Comparison of ENCODE assay signal across 8 mouse cellular contexts in genomic region chr4:123219720-123220357, GRCm38 (mm10). TPM values are rescaled to one million over a fixed set of nuclear protein-coding genes. Genes with fewer than 3 reads are reported as not detected.
DNase-seq lines count a peak whose midpoint lies in the region; ATAC-seq and TF ChIP-seq lines count a peak whose summit lies in the region.

No protein-coding gene starts in this region.

- DNase-seq in ovary, postnatal 14 days (ENCODE audit: low spot score) = peak; percentile 78
- DNase-seq in ovary, postnatal 10 days (ENCODE audit: low spot score) = no peak
- DNase-seq in gastrocnemius, postnatal 14 days = peak; percentile 69
- peak; percentile 55 for DNase-seq in kidney, adult 2 months
- DNase-seq in midbrain, embryonic 14.5 days = peak; percentile 88
- peak; percentile 66 to 86 for DNase-seq in spleen, postnatal 4 days (ENCODE audit: low spot score in 2 of 2)

- no peaks in the 10 kb centered on the region for H3K27me3 ChIP-seq in kidney, adult 2 months (replicated peaks; ENCODE audit: control insufficient read depth, insufficient read depth, low read length)
- peaks cover 22% of the 10 kb centered on the region; the same call in 1 of the 2 replicates for H3K27me3 ChIP-seq in limb, embryonic 12.5 days
- no peaks in the 10 kb centered on the region for H3K27me3 ChIP-seq in midbrain, embryonic 14.5 days (ENCODE audit: control insufficient read depth, insufficient read depth, low read length)

- no peak overlapping the region for H3K9ac ChIP-seq in limb, embryonic 12.5 days (replicated peaks)
- no peak overlapping the region for H3K9ac ChIP-seq in midbrain, embryonic 14.5 days (replicated peaks; ENCODE audit: low read length)

- no peak for TF ChIP-seq POLR2A in cortical plate, adult 2 months (IDR thresholded peaks at IDR 0.05; ENCODE audit: extremely low read depth, insufficient read depth, low read length)
- no peak for TF ChIP-seq POLR2A in kidney, adult 2 months (IDR thresholded peaks at IDR 0.05; ENCODE audit: low read depth, low read length)

- intact Hi-C loops in gastrocnemius, postnatal 14 days (cut with DNase I; ENCODE audit: low total_unique reads) = loop anchor here (2.0 kb wide), 1 partner anchor 33 kb away; no protein-coding TSS in a partner anchor

- no peak overlapping the region for H3K4me2 ChIP-seq in limb, embryonic 12.5 days
- no peak overlapping the region for H3K4me2 ChIP-seq in midbrain, embryonic 14.5 days (ENCODE audit: low read length)

- no peaks in the 10 kb centered on the region for H3K36me3 ChIP-seq in kidney, adult 2 months (ENCODE audit: control insufficient read depth, insufficient read depth, low read length)
- no peaks in the 10 kb centered on the region for H3K36me3 ChIP-seq in limb, embryonic 12.5 days
- no peaks in the 10 kb centered on the region for H3K36me3 ChIP-seq in midbrain, embryonic 14.5 days (ENCODE audit: control insufficient read depth, insufficient read depth, low read length)

- H3K27ac ChIP-seq in cortical plate, adult 2 months (ENCODE audit: insufficient read depth, low read length) = no peak overlapping the region
- no peak overlapping the region for H3K27ac ChIP-seq in kidney, adult 2 months (ENCODE audit: insufficient read depth, low read depth, low read length)
- H3K27ac ChIP-seq in limb, embryonic 12.5 days = no peak overlapping the region
- no peak overlapping the region for H3K27ac ChIP-seq in midbrain, embryonic 14.5 days (replicated peaks; ENCODE audit: low read depth, low read length)

- 67% methylated on average over 15 of the region's 15 CpGs for WGBS in kidney, adult 2 months
- 73% methylated on average over 15 of the region's 15 CpGs for WGBS in limb, embryonic 12.5 days
- 76% methylated on average over 15 of the region's 15 CpGs for WGBS in midbrain, embryonic 14.5 days

- peak; percentile 97 for TF ChIP-seq CTCF in cortical plate, adult 2 months (IDR thresholded peaks at IDR 0.05; ENCODE audit: extremely low read depth, insufficient read depth, low read length)
- TF ChIP-seq CTCF in kidney, adult 2 months (conservative IDR thresholded peaks at IDR 0.05; ENCODE audit: insufficient read depth, insufficient read length, low read depth, low read length) = peak; percentile 98

- no peaks in the 10 kb centered on the region for H3K4me1 ChIP-seq in cortical plate, adult 2 months (ENCODE audit: control insufficient read depth, insufficient read depth, low read length)
- no peaks in the 10 kb centered on the region for H3K4me1 ChIP-seq in kidney, adult 2 months (ENCODE audit: control insufficient read depth, insufficient read depth, low read length)
- no peaks in the 10 kb centered on the region for H3K4me1 ChIP-seq in limb, embryonic 12.5 days (replicated peaks)
- 0 out of 2 replicates have a peak, but pooled peaks cover 8% of the 10 kb centered on the region for H3K4me1 ChIP-seq in midbrain, embryonic 14.5 days (ENCODE audit: control insufficient read depth, insufficient read depth, low read length)

- no peak overlapping the region for H3K4me3 ChIP-seq in cortical plate, adult 2 months (ENCODE audit: insufficient read depth, low read length)
- no peak overlapping the region for H3K4me3 ChIP-seq in kidney, adult 2 months (ENCODE audit: insufficient read depth, low read depth, low read length)
- H3K4me3 ChIP-seq in limb, embryonic 12.5 days (replicated peaks) = no peak overlapping the region
- no peak overlapping the region for H3K4me3 ChIP-seq in midbrain, embryonic 14.5 days (replicated peaks; ENCODE audit: low read depth, low read length)

- ATAC-seq in limb, embryonic 12.5 days (ENCODE audit: insufficient number of reproducible peaks, insufficient read depth, low FRiP score, low TSS enrichment, low read depth) = peak; percentile 75
- peak; percentile 58; the same call in 1 of the 2 replicates for ATAC-seq in midbrain, embryonic 14.5 days (ENCODE audit: low FRiP score, low TSS enrichment)

- H3K9me3 ChIP-seq in limb, embryonic 12.5 days = no peaks in the 10 kb centered on the region
- H3K9me3 ChIP-seq in midbrain, embryonic 14.5 days (ENCODE audit: control insufficient read depth, low read length) = no peaks in the 10 kb centered on the region

RNA-seq across cellular contexts. Expression of gene Heyl, which starts 13.5 kb away (rescaled TPM):
- 2.0 TPM in 2 replicates for polyA plus RNA-seq in cortical plate, adult 2 months (2012; rRNA removed)
- 10 to 100 TPM; 11.8 to 18.1 TPM for total RNA-seq in gastrocnemius, postnatal 14 days (2021)
- 3.5 and 4.1 TPM in 2 replicates for polyA plus RNA-seq in kidney, adult 2 months (2012; rRNA removed)
- 2.8 and 3.2 TPM in 2 replicates for polyA plus RNA-seq in limb, embryonic 12.5 days (2016; fragmentation: Nextera tagmentation; extraction: Ambion mirVana)
- polyA plus RNA-seq in midbrain, embryonic 14.5 days (2014; fragmentation: Nextera tagmentation; extraction: Ambion mirVana) = 3.0 and 7.3 TPM in 2 replicates

RNA-seq across cellular contexts. Expression of gene Nt5c1a, which starts 18.5 kb away (rescaled TPM):
- polyA plus RNA-seq in cortical plate, adult 2 months (2012; rRNA removed) = 3.3 and 3.7 TPM in 2 replicates
- 10 to 100 TPM in 1 of 2 experiments, 1 to 10 TPM in 1; 7.9 to 10.7 TPM for total RNA-seq in gastrocnemius, postnatal 14 days (2021)
- polyA plus RNA-seq in kidney, adult 2 months (2012; rRNA removed) = 0.91 and 0.94 TPM in 2 replicates
- not detected in 2 replicates for polyA plus RNA-seq in limb, embryonic 12.5 days (2016; fragmentation: Nextera tagmentation; extraction: Ambion mirVana)
- polyA plus RNA-seq in midbrain, embryonic 14.5 days (2014; fragmentation: Nextera tagmentation; extraction: Ambion mirVana) = not detected in 2 replicates

RNA-seq across cellular contexts. Expression of gene Hpcal4, which starts 36.8 kb away (rescaled TPM):
- 562 and 609 TPM in 2 replicates for polyA plus RNA-seq in cortical plate, adult 2 months (2012; rRNA removed)
- under 1 TPM; 0.06 to 0.07 TPM for total RNA-seq in gastrocnemius, postnatal 14 days (2021)
- polyA plus RNA-seq in kidney, adult 2 months (2012; rRNA removed) = 0.75 and 0.83 TPM in 2 replicates
- polyA plus RNA-seq in limb, embryonic 12.5 days (2016; fragmentation: Nextera tagmentation; extraction: Ambion mirVana) = 0.10 and 0.73 TPM in 2 replicates
- 35.4 and 43.3 TPM in 2 replicates for polyA plus RNA-seq in midbrain, embryonic 14.5 days (2014; fragmentation: Nextera tagmentation; extraction: Ambion mirVana)

RNA-seq across cellular contexts. Expression of gene Pabpc4, which starts 42.3 kb away (rescaled TPM):
- polyA plus RNA-seq in cortical plate, adult 2 months (2012; rRNA removed) = 35.3 and 35.6 TPM in 2 replicates
- total RNA-seq in gastrocnemius, postnatal 14 days (2021) = 100 to 1,000 TPM; 286 to 288 TPM
- polyA plus RNA-seq in kidney, adult 2 months (2012; rRNA removed) = 57.8 and 67.1 TPM in 2 replicates
- polyA plus RNA-seq in limb, embryonic 12.5 days (2016; fragmentation: Nextera tagmentation; extraction: Ambion mirVana) = 39.9 and 41.7 TPM in 2 replicates
- 31.3 and 33.6 TPM in 2 replicates for polyA plus RNA-seq in midbrain, embryonic 14.5 days (2014; fragmentation: Nextera tagmentation; extraction: Ambion mirVana)

Comparison
In these comparisons a context has a peak if more than half of its experiments do, and no peak if none do; other contexts are left out.
1. RNA of gene Hpcal4, which starts 36.8 kb away (polyA plus RNA-seq): 562 to 609 TPM in cortical plate, adult 2 months and 35.4 to 43.3 TPM in midbrain, embryonic 14.5 days; 0.75 to 0.83 TPM in kidney, adult 2 months and 0.10 to 0.73 TPM in limb, embryonic 12.5 days; every median in the first group is over 10 times any median in the second.